Mouse (Mus musculus) lung, embryonic 16.5 days (tissue): ENCODE measurements around the gene Map3k20. TPM values are rescaled to one million over a fixed set of nuclear protein-coding genes. Genes with fewer than 3 reads are reported as not detected.

Source experiments
- ATAC-seq: fragments of 200-750 bp; cut with Nextera tagmentation; 2 replicates; pipeline ENCODE4 v1.8.0; 2017; ENCODE audit warnings: low read depth, mild to moderate bottlenecking, moderate library complexity
- H3K27ac ChIP-seq: fragments of 300-500 bp; sonication (generic); 2 replicates; pipeline ENCODE4 v1.5.1; 2014; ENCODE audit warnings: mild to moderate bottlenecking, control low read depth, low read length
- H3K27me3 ChIP-seq: fragments of 300-500 bp; sonication (generic); 2 replicates; pipeline ENCODE4 v1.6.1; 2014; ENCODE audit warnings: low read depth, low read length, mixed read lengths; ENCODE audit not compliant: control insufficient read depth, insufficient read depth
- H3K36me3 ChIP-seq: fragments of 300-500 bp; sonication (generic); 2 replicates; pipeline ENCODE4 v1.6.1; 2014; ENCODE audit warnings: low read length; ENCODE audit not compliant: control insufficient read depth, insufficient read depth
- H3K4me1 ChIP-seq: fragments of 300-500 bp; sonication (generic); replicated peaks from 2 replicates; pipeline ENCODE4 v1.6.1; 2014; ENCODE audit warnings: low read length, mixed read lengths; ENCODE audit not compliant: control insufficient read depth, insufficient read depth
- H3K4me2 ChIP-seq: fragments of 300-500 bp; sonication (generic); 2 replicates; pipeline ENCODE4 v1.6.1; 2014; ENCODE audit warnings: low read depth, low read length, control low read depth
- H3K4me3 ChIP-seq: fragments of 300-500 bp; sonication (generic); 2 replicates; pipeline ENCODE4 v1.5.1; 2014; ENCODE audit warnings: mild to moderate bottlenecking, low read length, control low read depth
- H3K9ac ChIP-seq: fragments of 300-500 bp; sonication (generic); 2 replicates; pipeline ENCODE4 v1.6.1; 2014; ENCODE audit warnings: low read length, control low read depth
- H3K9me3 ChIP-seq: fragments of 300-500 bp; sonication (generic); 2 replicates; pipeline ENCODE4 v1.6.1; 2016; ENCODE audit warnings: low read length; ENCODE audit not compliant: control insufficient read depth
- WGBS: fragments of 180-500 bp; shearing (Covaris S2); extraction: QIAGEN DNeasy Blood & Tissue Kit; methylation state at CpG from one replicate; pipeline ENCODE4 v1.1.7; 2014; 5-methylcytosine and 5-hydroxymethylcytosine counted together
- polyA plus RNA-seq: library from polyadenylated mRNA; unstranded; fragments of >200 nt; fragmentation: Nextera tagmentation; extraction: Ambion mirVana; gene quantifications from 2 replicates; pipeline ENCODE4 v1.2.1, GENCODE M21; 2015

Map3k20 gene
- 29.8 and 31.6 TPM in 2 replicates for polyA plus RNA-seq

DNA sequence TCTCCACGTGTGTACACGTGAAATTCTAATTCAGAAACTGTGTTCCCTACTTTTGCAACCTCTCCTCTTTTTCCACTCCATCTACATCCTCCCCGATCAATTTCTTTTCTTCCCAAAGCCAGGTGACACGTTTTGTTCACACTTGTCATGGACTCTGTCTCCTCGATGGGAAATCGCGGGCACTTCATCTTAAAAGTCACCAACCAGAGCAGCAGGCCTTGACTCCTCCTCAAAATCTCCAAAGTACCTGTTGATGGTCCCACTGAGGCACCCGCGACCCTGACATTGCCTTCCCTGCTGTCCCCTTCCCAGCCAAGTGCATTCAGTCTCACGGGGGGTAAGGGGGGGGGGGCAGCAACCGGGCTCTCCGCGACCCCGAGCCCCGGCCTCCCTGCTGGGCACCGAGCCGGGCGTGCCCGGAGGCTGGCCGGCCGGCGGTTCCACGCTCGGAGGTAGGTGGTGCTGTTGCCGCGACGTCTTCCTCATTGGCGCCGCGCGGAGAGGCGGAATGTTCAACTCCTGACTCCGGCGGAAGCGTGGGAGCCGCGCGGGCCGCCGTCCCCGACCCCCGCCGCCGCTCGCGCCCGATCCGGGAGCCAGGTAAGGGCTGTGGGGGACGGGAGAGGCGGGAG lies at the start of gene Map3k20:
TSS of gene Map3k20 (plus strand) at position 382 of the 632 bp plus-strand sequence.
- peak; percentile 84 for ATAC-seq
- Histone ChIP-seq H3K27me3 (no peaks in the 10 kb centered on the region), H3K4me3 (peak within 1 kb of the TSS; percentile 92), H3K4me2 (peak within 1 kb of the TSS; percentile 76), H3K4me1 (peaks cover 33% of the 10 kb centered on the region), H3K9me3 (no peaks in the 10 kb centered on the region), H3K9ac (peak within 1 kb of the TSS; percentile 97), H3K27ac (peak within 1 kb of the TSS; percentile 86), H3K36me3 (no peaks in the 10 kb centered on the region)
- 2% methylated on average over 43 of the region's 50 CpGs for WGBS

DNA sequence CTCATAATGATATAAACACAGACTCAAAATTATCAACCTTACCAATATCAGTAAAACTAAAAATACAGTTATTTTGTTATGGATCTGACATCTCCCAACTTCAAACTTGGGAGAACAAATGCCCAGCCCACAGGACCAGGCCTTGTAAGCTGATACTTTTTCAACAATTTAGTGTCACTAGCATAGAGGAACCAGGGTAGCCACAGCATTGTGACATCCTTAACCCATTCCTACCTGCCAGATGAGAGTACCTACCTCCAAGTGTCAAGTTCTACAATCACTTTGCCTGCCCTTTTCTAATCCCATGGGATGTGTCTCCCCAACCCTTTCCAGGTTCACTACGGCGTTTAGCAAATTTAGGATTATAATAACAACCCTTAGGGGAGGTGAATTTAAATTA lies 47.0 kb upstream of the Map3k20 start:
- no peak overlapping the region for H3K4me3 ChIP-seq
- 82% methylated on average over 2 of the region's 2 CpGs for WGBS
- H3K27ac ChIP-seq, result no peak overlapping the region
- no peaks in the 10 kb centered on the region for H3K36me3 ChIP-seq
- no peaks in the 10 kb centered on the region for H3K27me3 ChIP-seq
- no peak for ATAC-seq
- peaks cover 6% of the 10 kb centered on the region; the same call in 1 of the 2 replicates for H3K4me1 ChIP-seq
- H3K4me2 ChIP-seq, result no peak overlapping the region
- H3K9ac ChIP-seq, result no peak overlapping the region
- no peaks in the 10 kb centered on the region for H3K9me3 ChIP-seq

DNA sequence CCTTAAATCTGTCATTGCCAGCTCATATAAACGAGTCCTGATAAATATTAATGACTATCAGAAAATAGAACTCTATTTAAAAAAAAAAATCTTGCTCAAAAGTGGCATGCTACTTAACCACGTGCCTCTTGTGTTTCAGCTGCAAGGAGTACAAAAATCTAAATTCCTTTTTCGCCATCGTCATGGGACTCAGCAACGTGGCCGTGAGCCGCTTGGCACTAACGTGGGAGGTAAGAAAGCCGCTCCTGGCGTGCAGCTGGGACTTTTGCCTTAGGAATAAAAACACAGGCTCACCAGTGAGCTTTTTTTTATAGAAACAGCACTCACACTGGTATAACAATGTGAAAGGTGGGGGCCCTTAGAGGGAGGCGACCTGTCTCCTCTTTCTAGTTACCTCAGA lies 46.5 kb upstream of the Map3k20 start:
- Histone ChIP-seq H3K36me3 (no peaks in the 10 kb centered on the region), H3K27ac (no peak overlapping the region), H3K9ac (no peak overlapping the region), H3K9me3 (no peaks in the 10 kb centered on the region), H3K27me3 (no peaks in the 10 kb centered on the region), H3K4me2 (no peak overlapping the region), H3K4me3 (no peak overlapping the region), H3K4me1 (peaks cover 6% of the 10 kb centered on the region; the same call in 1 of the 2 replicates)
- ATAC-seq, result no peak
- WGBS, result 73% methylated on average over 11 of the region's 11 CpGs

- no peak for ATAC-seq
- Histone ChIP-seq H3K4me2 (no peak overlapping the region), H3K4me3 (no peak overlapping the region), H3K9me3 (no peaks in the 10 kb centered on the region), H3K36me3 (no peaks in the 10 kb centered on the region), H3K27me3 (no peaks in the 10 kb centered on the region), H3K4me1 (peaks cover 6% of the 10 kb centered on the region; the same call in 1 of the 2 replicates), H3K27ac (no peak overlapping the region), H3K9ac (no peak overlapping the region)
- WGBS, result 79% methylated on average over 8 of the region's 8 CpGs
Observed at GRCm38 (mm10) chr2:72239456-72239855, 46.0 kb upstream of the Map3k20 start.

GRCm38 (mm10) chr2:72239993-72240392 lies 45.4 kb upstream of the Map3k20 start:
- WGBS, result 63% methylated on average over 7 of the region's 7 CpGs
- Histone ChIP-seq H3K36me3 (no peaks in the 10 kb centered on the region), H3K4me2 (no peak overlapping the region), H3K27me3 (no peaks in the 10 kb centered on the region), H3K27ac (no peak overlapping the region), H3K9ac (no peak overlapping the region), H3K9me3 (no peaks in the 10 kb centered on the region), H3K4me3 (no peak overlapping the region), H3K4me1 (peaks cover 6% of the 10 kb centered on the region; the same call in 1 of the 2 replicates)
- no peak for ATAC-seq

DNA sequence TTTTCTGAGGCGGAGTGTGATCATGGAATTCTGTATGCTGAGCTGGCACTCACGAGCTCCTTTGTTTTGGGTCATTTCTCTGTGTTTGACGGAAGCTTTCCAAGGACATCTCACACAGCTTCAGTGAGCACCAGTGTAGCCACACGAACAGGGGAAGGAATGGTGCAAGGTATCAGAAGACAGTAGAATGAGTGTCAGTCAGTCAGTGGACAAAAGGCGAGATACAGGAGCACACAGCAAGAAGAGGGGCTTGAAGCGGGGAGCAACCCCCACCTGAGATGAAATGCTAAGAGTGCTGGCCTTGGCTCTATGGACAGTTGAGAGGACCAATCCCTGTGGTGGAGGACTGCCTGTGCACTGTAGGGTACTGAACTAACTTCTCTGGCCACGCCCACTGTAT lies 44.7 kb upstream of the Map3k20 start:
- no peak for ATAC-seq

GRCm38 (mm10) chr2:72241714-72242472 lies 43.5 kb upstream of the Map3k20 start:
- peak overlapping the region; percentile 38 for H3K4me2 ChIP-seq
- peak overlapping the region; percentile 12 for H3K4me3 ChIP-seq
- WGBS, result 42% methylated on average over 14 of the region's 14 CpGs
- ATAC-seq, result peak; percentile 26; the same call in 1 of the 2 replicates
- H3K9me3 ChIP-seq, result no peaks in the 10 kb centered on the region
- no peak overlapping the region for H3K27ac ChIP-seq
- no peak overlapping the region for H3K9ac ChIP-seq
- no peaks in the 10 kb centered on the region for H3K36me3 ChIP-seq
- H3K27me3 ChIP-seq, result no peaks in the 10 kb centered on the region
- no peaks in the 10 kb centered on the region for H3K4me1 ChIP-seq

More for the DNA sequence above, 44.7 kb upstream of the Map3k20 start:
- Histone ChIP-seq H3K27ac (no peak overlapping the region), H3K4me2 (no peak overlapping the region), H3K4me1 (peaks cover under 1% of the 10 kb centered on the region; the same call in 1 of the 2 replicates), H3K27me3 (no peaks in the 10 kb centered on the region), H3K36me3 (no peaks in the 10 kb centered on the region), H3K4me3 (no peak overlapping the region), H3K9me3 (no peaks in the 10 kb centered on the region), H3K9ac (no peak overlapping the region)
- 77% methylated on average over 7 of the region's 7 CpGs for WGBS

GRCm38 (mm10) chr2:72242910-72243675 lies 42.3 kb upstream of the Map3k20 start:
- H3K4me2 ChIP-seq, result no peak overlapping the region
- H3K36me3 ChIP-seq, result no peaks in the 10 kb centered on the region
- 68% methylated on average over 12 of the region's 12 CpGs for WGBS
- H3K27me3 ChIP-seq, result no peaks in the 10 kb centered on the region
- H3K9ac ChIP-seq, result no peak overlapping the region
- no peak overlapping the region for H3K4me3 ChIP-seq
- no peak for ATAC-seq
- H3K4me1 ChIP-seq, result no peaks in the 10 kb centered on the region
- H3K27ac ChIP-seq, result no peak overlapping the region
- H3K9me3 ChIP-seq, result no peaks in the 10 kb centered on the region

- Histone ChIP-seq H3K9me3 (no peaks in the 10 kb centered on the region), H3K27me3 (no peaks in the 10 kb centered on the region), H3K9ac (no peak overlapping the region), H3K36me3 (no peaks in the 10 kb centered on the region), H3K4me2 (no peak overlapping the region), H3K4me3 (no peak overlapping the region), H3K27ac (no peak overlapping the region), H3K4me1 (no peaks in the 10 kb centered on the region)
- WGBS, result 64% methylated on average over 4 of the region's 4 CpGs
- ATAC-seq, result no peak
Observed at GRCm38 (mm10) chr2:72245631-72246030, 39.8 kb upstream of the Map3k20 start.
